Mouse (Mus musculus): ENCODE measurements around the gene Crmp1.
A peak's percentile ranks its signal among the peaks of the same experiment; 100 is the strongest.

The Crmp1 gene

GRCm38 (mm10) chr5:37310026-37310425 is 68.3 kb downstream of the Crmp1 start:
- no peak for DNase-seq

- no peak for DNase-seq
These were observed 71.4 kb downstream of the Crmp1 start for GRCm38 (mm10) chr5:37312980-37313722.

DNA sequence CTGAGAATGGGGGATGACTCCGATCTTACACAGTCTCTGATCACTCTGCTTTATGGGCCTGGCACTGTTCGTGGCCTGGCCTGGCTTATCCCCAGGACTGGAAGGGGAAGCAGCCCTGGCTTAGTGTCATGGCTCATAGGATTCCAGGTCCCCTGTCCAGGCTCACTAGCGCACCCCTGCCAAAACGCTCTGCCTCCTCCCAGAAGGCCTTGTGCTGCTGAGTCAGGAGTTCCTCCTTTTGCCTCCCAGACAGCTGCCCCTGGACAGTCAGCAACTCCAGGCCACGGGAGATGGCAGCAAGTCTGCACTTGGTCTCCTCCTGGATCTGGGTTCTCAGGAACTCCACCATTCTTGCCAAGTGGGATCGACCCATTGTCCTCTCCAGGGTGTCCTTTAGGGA is 77.0 kb downstream of the Crmp1 start:
- no peak for DNase-seq

GRCm38 (mm10) chr5:37320174-37320573 is 78.4 kb downstream of the Crmp1 start:
- DNase-seq, result no peak

GRCm38 (mm10) chr5:37320761-37321160 is 79.0 kb downstream of the Crmp1 start:
- no peak for DNase-seq

DNA sequence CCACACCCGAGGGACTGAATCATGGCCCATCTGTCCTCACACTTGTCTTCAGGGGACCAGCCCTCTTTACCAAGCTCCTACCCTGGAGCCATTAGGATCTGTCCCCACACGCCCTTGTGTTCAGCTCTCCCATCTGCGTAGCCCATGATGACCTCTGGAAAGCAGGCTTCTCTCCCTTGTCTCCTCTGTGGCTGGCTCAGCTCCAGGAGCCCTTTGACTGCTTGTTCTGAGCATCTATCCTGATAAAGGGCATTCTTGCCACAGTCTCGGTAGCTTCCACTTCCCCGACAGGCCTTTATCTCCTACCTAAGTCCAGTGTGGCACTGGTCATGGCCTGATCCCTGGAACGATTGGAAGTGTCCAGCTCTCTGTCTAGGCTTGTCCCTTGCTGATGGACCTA is 84.9 kb downstream of the Crmp1 start:
- DNase-seq, result no peak

GRCm38 (mm10) chr5:37330449-37331132 is 88.9 kb downstream of the Crmp1 start:
- DNase-seq, result no peak

DNA sequence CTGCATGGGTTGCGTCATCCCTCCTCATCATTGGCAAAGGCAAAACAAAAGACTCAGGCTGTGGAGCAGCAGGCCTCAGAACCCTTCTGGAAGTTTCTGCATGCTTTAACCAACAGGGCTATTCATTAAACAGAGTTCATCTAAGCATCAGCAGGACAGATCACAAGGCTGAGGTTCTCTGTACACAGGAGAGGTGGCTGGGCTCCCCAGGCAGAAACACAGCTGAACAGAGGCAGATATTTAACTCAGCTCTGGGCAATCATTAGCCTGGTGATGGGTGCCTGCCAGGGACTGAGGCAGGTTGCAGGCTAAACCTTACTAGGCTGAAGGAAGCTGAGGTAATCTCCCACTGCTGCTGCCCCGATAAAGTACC is 89.4 kb downstream of the Crmp1 start:
- no peak for DNase-seq

GRCm38 (mm10) chr5:37332066-37332465 is 90.3 kb downstream of the Crmp1 start:
- no peak for DNase-seq

DNA sequence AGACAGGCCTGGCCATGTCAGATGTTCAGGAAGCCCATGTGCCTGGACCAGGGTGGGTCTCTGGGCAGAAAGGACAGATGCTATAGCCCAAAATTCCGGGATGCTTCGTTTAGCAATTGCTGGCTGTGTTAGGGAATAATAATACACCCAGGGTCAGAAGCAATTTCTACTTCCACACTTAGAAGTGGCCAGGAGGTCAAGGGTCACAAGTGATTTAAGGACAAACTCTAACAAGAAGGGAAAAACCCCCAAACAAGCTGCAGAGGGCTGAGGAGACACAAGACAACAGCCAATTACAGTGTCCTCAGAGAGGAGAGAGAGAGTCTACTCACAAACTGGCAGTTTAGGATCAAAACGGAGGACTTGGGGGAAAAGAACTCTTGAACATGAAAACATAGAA is 93.3 kb downstream of the Crmp1 start:
- no peak for DNase-seq

DNA sequence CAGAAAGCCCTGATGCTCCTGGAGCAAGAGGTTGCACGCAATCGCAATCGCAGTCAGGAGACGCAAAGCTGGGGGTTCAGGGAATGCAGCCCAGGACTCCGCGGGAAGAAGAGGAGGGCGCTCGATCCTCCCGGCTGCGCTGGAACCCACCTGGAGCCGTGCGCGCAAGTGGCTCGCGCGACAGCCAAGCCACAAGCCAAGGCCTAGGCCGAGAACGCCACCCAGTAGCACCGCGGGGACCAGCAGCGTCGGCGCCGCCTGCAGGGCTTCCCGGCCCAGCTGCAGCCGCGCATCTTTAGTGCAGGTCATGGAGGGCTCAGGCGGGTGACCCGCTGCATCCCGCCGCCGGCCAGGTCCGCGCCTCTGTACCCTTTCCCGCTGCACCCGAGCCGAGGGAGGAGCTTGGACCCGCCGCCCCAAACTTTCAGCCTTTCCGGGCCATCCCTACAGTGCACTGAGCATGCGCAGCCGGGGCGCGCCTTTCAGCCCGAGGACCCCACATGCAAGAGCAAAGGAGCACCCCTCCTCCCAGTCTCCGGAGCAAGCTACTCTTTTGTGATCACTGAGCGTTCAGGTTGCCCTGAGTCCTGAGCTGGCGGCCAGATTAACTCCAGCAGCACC is 94.9 kb downstream of the Crmp1 start, which contains the start of gene Evc:
TSS of gene Evc (minus strand) at position 410 of the 621 bp plus-strand sequence.
- peak; percentile 90 for DNase-seq

GRCm38 (mm10) chr5:37337696-37338095 is 96.0 kb downstream of the Crmp1 start:
- DNase-seq, result no peak

DNA sequence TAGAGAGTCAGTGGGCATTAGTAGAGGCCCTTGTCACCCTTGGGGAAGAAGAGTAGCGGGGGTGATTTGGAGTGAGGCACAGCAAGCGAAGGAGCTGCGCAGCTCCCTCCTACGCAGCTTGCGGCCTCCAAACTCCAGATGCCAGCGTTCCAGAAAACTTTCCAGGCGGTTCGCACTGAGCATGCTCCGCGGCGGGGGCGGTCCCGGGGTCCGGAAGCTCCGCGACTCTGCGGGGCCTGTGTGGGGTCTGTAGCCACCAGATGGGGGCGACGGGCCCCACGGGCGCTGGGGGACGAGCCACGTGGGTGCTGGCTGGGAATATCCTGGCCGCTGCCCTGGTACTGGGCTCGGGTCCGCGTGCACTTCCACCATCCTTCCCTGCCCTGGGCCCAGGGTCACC is 96.5 kb downstream of the Crmp1 start, which contains the start of gene Evc2:
TSS of gene Evc2 (plus strand) at position 212 of the 400 bp plus-strand sequence.
- DNase-seq, result peak; percentile 91
